Mouse (Mus musculus) layer of hippocampus, postnatal 10 days (tissue): ENCODE measurements around the gene Ripor3. TPM values are rescaled to one million over a fixed set of nuclear protein-coding genes. Genes with fewer than 3 reads are reported as not detected.

Experiments used
- DNase-seq, 2 experiments: peaks; one replicate each; pipeline ENCODE4 v3.0.0; 2021; ENCODE audit warnings: low spot score in 2 of 2
- total RNA-seq, 2 experiments: library from RNA; stranded (reverse); gene quantifications; 2 replicates each; pipeline ENCODE4 v1.2.3; 2021

Gene Ripor3
- total RNA-seq, 2 experiments from 2014 or later: 0.43 to 0.62 TPM

DNA sequence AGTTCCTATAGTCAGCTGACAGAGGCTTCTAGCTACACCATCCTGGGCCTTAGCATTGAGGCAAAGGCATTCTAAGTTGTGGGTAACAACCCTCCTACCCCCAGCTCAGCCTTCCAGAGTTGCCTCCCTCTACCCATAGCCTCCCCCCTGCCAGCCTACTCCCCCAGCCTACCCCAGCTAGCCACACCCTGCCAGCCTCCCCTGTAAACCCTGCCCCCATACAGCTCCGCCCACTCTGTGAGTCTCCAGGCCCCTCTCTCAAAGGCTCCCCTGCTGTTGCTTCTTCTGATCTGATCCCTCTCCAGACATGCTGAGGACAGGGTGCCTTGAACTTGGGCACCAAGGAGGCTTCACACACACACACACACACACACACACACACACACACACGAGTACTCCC is 21.4 kb upstream of the Ripor3 start:
- DNase-seq: no peak

GRCm38 (mm10) chr2:168028376-168028775 is 18.0 kb upstream of the Ripor3 start:
- no peak for DNase-seq

DNA sequence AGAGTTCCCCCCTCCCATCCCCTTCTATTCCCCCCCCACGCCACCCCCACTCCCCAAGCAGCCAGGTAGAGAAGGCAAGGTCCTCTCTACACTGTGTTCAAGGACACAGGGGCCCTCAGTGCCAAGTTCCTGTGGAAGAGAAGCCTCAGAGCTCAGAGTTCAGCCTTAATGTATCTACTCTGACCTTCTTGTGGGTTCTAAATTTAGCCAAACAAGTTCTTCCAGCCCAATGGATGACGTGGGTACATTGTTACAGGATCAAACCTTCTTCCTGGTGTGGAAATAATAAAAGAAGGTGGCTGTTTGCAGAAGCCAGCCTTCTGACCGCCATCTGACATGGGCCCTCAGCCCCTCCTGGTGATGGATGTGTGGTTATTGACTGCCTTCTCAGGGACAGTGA is 16.0 kb upstream of the Ripor3 start:
- DNase-seq: no peak

DNA sequence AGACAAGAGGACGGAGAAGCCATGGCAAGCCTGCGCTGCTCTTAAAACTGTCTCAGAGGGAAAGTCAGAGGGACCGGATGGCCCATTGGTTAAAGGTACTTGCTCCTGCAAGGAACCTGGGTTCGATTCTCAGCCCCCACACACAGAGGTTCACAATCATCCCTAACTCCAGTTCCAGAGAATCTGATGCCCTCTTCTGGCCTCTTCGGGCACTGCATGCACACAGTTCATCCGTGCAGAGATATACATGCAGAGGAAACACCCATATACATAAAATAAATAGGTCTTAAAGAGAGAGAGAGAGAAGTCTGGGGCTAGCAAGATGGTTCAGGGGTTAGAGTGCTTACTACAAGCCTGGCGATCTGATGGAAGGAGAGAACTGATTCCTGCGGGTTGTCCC is 15.5 kb upstream of the Ripor3 start:
- no peak for DNase-seq

DNA sequence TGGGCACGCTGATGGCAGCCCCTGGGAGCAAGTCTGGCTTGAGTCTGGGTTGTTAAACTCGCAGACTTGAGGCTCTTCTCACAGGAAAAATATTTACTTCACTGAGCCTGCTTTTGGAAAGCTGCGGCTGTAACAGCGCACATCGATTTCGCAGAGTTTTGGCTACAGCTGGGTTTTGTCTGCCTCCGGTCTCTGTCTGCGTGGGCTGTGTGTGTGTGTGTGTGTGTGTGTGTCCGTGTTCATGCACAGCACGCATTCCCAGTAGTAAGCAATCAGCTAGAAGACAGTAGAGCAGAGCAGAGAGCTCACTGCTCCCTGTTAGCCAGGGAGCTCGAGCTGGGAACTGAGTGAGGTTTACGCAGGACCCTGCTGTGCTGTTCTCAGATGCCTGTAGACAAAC is 14.8 kb upstream of the Ripor3 start:
- peak; percentile 42 to 58 for DNase-seq

DNA sequence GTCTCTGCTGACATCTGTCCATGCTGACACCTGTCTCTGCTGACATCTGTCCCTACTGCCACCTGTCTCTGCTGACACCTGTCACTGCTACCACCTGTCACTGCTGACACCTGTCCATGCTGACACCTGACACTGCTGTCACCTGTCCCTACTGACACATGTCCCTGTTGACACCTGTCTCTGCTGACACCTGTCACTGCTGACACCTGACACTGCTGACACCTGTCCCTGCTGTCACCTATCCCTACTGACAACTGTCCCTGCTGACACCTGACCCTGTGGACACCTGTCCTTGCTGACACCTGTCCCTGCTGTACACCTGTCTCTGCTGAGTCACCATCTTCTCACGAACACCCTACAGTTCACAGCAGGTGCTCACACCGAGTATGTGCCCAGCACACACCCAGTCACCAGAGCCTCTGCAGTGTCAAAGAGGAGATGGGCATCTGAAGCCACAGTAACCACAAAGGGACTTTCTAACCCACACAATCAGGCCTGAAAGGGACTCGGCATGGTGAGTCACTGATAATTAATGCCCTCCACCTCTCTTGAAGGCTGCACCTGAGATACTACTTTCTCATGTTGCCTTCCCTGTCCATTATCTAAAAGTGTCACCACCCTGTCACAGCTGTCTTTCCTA is 13.5 kb upstream of the Ripor3 start:
- no peak for DNase-seq

DNA sequence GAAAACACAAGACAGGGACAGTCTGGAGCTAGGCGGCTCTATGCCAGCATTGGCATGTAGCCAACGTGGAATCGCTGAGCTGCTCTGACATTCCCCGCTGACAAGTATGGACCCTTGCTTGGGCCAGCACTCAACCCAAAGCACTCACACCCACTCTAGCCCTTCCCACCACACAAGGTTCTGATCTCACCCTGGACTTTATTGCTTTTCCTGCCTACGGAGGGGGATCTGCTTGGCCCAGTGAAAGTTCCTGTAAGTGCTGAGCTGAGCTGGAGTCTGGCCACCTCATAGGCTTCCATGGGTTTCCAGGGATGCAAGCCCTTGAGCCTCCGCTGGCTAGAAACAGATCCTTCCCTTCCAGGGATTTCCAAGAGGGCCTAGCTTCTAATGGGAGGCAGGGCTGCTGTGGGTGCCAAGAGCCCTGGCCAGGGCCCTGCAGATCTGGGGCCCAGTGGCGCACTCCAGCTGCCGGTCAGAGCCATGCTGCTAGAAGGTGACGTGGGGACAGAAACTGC is 8.8 kb upstream of the Ripor3 start:
- peak; percentile 53 to 65 for DNase-seq

DNA sequence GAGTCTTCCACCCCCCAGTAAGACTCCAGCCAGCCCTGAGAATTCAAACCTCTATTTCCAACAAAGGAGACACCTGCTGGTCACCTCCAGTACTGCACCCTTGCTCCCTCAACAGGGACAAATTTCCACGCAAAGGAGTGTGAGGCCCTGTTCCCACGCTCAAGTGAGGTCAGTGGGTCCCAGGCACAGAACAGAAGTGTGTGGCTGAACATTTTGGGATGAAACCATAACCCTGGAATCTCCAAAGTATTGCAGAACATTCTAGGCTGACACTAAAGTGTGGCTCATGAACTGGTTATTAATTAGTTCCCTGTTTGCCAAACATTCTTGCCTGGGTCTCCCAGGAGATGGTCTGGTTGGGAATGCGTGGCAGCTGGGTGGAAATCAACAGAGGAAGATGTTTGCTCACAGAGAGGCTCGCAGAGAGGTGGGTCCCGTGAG is 6.6 kb upstream of the Ripor3 start:
- DNase-seq: peak; percentile 82 to 86

GRCm38 (mm10) chr2:168010893-168011292 is 475 bp upstream of the Ripor3 start:
- no peak for DNase-seq

GRCm38 (mm10) chr2:168008132-168008531 is 2.3 kb downstream of the Ripor3 start:
- DNase-seq: no peak

DNA sequence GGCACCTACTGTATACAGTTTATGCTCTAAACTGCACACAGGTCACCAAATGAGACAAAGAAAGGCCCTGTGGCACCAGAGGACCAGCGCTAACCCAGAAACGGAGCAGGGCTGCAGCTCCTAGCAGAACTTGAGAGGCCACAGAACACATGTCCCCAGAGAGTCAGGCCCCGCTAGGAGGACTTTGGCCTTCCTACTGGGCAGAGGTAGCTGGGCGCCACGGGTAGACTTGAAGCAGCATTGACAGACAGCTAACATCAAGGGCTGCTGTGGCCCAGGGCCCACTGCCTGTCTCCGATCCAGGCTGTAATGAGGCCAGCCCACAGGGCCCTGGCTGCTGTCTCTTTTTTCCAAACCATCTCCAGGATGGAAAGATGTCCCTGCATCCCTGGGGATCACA is 3.9 kb downstream of the Ripor3 start:
- no peak for DNase-seq

DNA sequence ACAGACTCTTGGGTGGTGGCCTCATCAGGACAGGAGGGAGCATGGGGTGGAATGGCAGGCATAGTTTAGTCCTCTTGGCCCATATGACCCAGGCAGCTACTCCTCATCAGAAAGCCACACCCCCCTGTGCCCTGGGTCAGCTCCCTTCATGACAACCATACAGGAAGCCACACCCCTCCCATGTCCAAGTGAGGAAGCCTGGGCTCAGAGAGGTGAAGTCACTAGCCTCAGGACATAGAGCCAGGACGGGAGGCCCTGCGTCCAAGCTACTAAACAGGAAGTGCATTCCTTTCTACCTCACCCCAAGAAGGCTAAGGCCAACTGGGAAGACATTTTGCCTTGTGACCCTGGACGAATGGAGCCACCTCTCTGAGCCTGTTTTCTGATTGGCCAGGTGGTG is 4.8 kb downstream of the Ripor3 start:
- DNase-seq: no peak

- no peak for DNase-seq
These were observed 5.4 kb downstream of the Ripor3 start for GRCm38 (mm10) chr2:168005005-168005404.

GRCm38 (mm10) chr2:168004369-168004768 is 6.0 kb downstream of the Ripor3 start:
- DNase-seq: no peak

DNA sequence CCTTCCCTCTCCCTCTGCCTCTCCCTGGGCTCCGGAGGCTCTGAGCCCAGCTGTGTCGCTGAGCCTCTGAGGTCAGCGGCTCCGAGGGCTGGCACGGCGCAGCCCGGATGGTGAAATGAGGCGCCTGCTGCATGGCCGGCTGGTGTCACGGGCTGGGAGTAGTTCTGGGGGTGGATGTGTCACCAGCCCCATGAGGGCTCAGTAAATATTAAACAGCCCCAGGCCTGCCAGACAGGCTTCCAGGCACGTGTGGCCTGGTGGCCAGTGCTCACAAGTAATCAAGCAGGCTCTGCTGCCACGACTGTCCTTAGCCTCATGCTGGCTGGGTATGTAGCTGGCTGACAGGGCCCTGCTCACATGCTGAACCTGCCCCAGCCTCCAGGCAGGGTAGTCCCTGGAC is 7.0 kb downstream of the Ripor3 start:
- DNase-seq: no peak

DNA sequence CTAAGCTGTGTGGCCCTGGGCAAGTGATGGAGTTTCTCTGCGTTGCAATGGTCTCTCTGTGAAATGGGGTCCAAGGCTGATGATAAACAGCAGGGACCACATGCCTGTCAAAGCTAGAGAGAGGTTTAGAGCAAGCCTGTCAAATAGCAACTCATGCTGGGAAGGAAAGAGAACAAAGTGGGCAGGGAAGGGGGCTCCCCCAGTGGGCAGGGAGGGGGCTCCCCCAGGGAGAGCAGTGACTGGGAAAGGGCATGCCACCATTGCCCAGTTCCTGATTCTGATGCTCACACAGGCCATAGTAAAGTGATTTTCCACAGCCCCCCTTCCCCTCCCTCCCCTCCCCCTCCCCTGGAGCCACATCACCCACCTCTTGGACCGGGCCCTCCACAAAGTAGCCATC is 7.5 kb downstream of the Ripor3 start:
- DNase-seq: no peak

DNA sequence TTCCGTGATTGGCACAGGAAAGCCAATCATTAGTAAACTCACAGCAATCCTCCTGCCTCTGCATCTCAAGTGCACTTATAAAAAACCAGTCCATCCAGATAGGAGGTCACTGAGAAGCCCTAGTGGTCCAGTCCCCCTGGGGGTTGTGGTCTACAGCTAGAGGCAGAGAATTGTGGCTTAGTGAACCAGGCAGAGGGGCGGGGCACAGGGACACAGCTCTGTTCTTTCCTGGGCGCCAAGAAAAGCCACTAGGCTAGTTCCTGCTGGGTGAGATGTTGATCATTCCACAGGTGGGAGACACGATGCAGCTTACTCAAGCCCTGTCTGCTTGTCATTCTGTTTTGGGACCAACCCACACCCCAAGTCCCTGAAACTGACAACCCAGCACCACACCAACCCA is 8.2 kb downstream of the Ripor3 start:
- no peak for DNase-seq

DNA sequence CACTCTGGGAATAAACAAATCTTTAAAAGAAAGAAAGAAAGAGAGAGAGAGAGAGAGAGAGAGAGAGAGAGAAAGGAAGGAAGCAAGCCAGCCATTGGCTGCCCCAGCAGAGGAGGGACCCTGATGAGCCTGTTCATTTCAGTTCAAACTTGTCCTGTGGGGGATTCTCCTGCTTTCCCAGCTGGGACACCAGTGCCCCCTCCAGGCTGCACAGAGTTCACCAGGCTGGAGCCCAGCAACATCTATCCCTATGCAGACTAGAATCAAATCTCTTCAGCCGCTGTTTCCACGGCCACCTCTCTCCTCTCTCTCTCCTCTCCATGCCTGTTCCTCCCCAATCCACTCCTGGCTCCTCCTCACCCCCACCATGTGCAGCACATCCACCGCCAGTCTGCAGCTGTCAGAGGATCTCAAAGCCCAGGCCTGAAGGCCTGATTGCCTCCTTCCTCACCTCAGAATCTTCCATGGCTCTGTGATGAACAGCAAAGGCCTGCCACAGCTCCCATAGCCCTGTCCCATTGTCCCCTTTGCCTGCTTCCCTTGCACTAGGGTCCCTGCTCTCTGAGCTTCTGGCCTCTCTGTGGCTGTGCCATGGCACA is 11.2 kb downstream of the Ripor3 start:
- no peak for DNase-seq

GRCm38 (mm10) chr2:167997562-167997961 is 12.9 kb downstream of the Ripor3 start:
- DNase-seq: no peak

GRCm38 (mm10) chr2:167996672-167997215 is 13.7 kb downstream of the Ripor3 start:
- DNase-seq: no peak

- no peak for DNase-seq
These were observed 14.4 kb downstream of the Ripor3 start for GRCm38 (mm10) chr2:167995870-167996635.

DNA sequence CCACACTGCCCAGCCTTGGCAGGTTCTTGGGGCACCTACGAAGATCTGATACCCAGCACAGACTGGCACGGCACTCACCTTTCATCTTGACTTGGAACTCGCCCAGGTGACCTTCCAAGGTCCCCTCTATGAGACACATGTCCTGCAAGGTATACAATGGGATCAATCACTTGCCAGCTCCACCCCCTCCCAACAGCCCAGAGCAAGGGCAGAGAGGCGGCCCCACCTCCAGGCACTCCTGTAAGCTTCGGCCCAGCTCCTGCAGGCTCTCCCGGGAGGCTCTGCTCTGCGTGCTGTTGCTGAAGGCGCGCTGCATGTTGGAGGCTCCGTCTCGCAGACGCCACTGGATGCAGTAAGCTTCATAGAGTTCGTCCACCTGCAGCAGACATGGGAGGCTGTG is 17.2 kb downstream of the Ripor3 start:
- DNase-seq: no peak
